Mouse (Mus musculus) forebrain, embryonic 16.5 days (tissue): ENCODE data around the gene 4930579F01Rik. TPM values are rescaled to one million over a fixed set of nuclear protein-coding genes. Genes with fewer than 3 reads are reported as not detected.

Experiments
- ATAC-seq: fragments of 200-750 bp; cut with Nextera tagmentation; 2 replicates; pipeline ENCODE4 v1.8.0; 2017; ENCODE audit warnings: mild to moderate bottlenecking, moderate library complexity
- H3K27ac ChIP-seq: fragments of 300-500 bp; sonication (generic); 2 replicates; pipeline ENCODE4 v1.5.1; 2014; ENCODE audit warnings: low read length, control low read depth
- H3K27me3 ChIP-seq: fragments of 300-500 bp; sonication (generic); replicated peaks from 2 replicates; pipeline ENCODE4 v1.6.1; 2014; ENCODE audit warnings: low read length; ENCODE audit not compliant: control insufficient read depth, insufficient read depth
- H3K36me3 ChIP-seq: fragments of 300-500 bp; sonication (generic); 2 replicates; pipeline ENCODE4 v1.6.1; 2014; ENCODE audit not compliant: control insufficient read depth, insufficient read depth
- H3K4me1 ChIP-seq: fragments of 300-500 bp; sonication (generic); replicated peaks from 2 replicates; pipeline ENCODE4 v1.6.1; 2014; ENCODE audit warnings: low read length; ENCODE audit not compliant: control insufficient read depth, insufficient read depth
- H3K4me2 ChIP-seq: fragments of 300-500 bp; sonication (generic); 2 replicates; pipeline ENCODE4 v1.6.1; 2014; ENCODE audit warnings: mild to moderate bottlenecking, low read length, control low read depth
- H3K4me3 ChIP-seq: fragments of 300-500 bp; sonication (generic); replicated peaks from 2 replicates; pipeline ENCODE4 v1.5.1; 2014; ENCODE audit warnings: mild to moderate bottlenecking, low read length, control low read depth
- H3K9ac ChIP-seq: fragments of 300-500 bp; sonication (generic); replicated peaks from 2 replicates; pipeline ENCODE4 v1.6.1; 2014; ENCODE audit warnings: low read depth, low read length, control low read depth
- H3K9me3 ChIP-seq: fragments of 300-500 bp; sonication (generic); 2 replicates; pipeline ENCODE4 v1.6.1; 2016; ENCODE audit warnings: low read length; ENCODE audit not compliant: control insufficient read depth
- WGBS: fragments of 180-500 bp; shearing (Covaris S2); extraction: QIAGEN DNeasy Blood & Tissue Kit; methylation state at CpG from one replicate; pipeline ENCODE4 v1.1.7; 2014; 5-methylcytosine and 5-hydroxymethylcytosine counted together
- polyA plus RNA-seq: library from polyadenylated mRNA; unstranded; fragments of >200 nt; fragmentation: Nextera tagmentation; extraction: Ambion mirVana; gene quantifications from 2 replicates; pipeline ENCODE4 v1.2.1, GENCODE M21; 2015

The 4930579F01Rik gene
- polyA plus RNA-seq, 1 experiment from 2014 or later: not detected

DNA sequence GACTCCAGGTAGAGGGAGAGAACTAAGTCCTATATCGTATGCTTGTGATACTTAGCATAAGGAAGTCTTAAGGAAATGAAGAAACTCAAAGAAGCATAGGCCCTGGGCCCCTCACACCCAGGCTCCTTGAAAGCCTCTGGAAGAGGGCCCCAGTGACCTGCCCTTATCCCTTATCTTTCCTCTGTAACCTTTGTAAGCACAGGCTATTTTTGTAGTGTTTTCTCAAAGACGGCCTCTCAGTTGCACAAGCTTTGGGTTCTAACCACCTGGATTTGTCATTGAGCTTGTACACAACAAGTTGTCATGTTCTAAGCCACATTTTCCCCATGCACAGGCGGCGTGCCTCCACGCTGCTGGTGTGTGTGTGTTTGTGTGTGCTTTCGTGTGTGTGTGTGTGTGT, 64.5 kb downstream of the 4930579F01Rik start:
- H3K27me3 ChIP-seq: no peaks in the 10 kb centered on the region
- no peaks in the 10 kb centered on the region for H3K36me3 ChIP-seq
- no peaks in the 10 kb centered on the region for H3K9me3 ChIP-seq
- H3K4me3 ChIP-seq: no peak overlapping the region
- no peak overlapping the region for H3K4me2 ChIP-seq
- no peak overlapping the region for H3K27ac ChIP-seq
- 97% methylated on average over 6 of the region's 6 CpGs for WGBS
- H3K9ac ChIP-seq: no peak overlapping the region
- ATAC-seq: no peak
- H3K4me1 ChIP-seq: peaks cover 3% of the 10 kb centered on the region

DNA sequence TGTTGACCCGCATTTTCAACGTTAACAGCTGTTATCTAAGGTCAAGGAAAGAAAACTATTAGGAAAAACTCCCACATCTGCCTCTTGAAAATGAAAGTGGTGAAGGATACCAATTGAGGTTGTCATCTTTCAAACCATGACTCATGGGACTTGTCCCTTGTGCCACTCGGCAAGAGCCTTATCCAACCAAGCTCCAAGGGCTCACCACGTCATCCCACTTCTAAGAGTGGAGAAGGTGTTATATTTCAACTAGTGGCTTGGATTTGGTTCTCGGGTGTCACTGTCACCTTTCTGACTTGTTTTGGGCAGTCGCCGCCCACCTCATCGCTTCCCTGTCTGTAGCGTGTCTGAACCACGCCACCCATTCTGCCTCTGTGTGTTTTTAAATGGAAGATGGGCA, 69.8 kb downstream of the 4930579F01Rik start:
- Histone ChIP-seq H3K36me3 (no peaks in the 10 kb centered on the region), H3K9me3 (no peaks in the 10 kb centered on the region), H3K27me3 (no peaks in the 10 kb centered on the region), H3K4me2 (no peak overlapping the region), H3K4me1 (no peaks in the 10 kb centered on the region), H3K9ac (no peak overlapping the region), H3K27ac (no peak overlapping the region), H3K4me3 (no peak overlapping the region)
- ATAC-seq: no peak
- 94% methylated on average over 10 of the region's 10 CpGs for WGBS

DNA sequence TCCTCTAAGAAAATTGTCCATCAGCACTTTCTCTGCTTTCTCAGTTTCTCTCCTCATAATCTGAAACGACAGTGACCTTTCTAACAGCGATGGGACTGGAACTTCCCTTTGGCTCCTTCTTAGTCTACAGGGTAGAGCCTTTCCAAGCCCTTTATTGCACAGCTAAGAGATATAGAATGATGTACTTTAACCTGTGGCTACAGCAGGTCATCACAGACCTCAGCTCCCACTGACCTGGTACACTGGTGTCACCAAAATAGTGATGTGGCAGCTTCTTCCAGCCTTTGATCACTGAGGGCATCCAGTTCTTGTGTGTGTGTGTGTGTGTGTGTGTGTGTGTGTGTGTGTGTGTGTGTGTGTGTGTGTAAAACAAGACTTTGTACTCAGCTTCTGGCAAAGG, 72.2 kb downstream of the 4930579F01Rik start:
- Histone ChIP-seq H3K9ac (no peak overlapping the region), H3K4me3 (no peak overlapping the region), H3K27me3 (no peaks in the 10 kb centered on the region), H3K27ac (no peak overlapping the region), H3K4me1 (no peaks in the 10 kb centered on the region), H3K4me2 (no peak overlapping the region), H3K36me3 (no peaks in the 10 kb centered on the region), H3K9me3 (no peaks in the 10 kb centered on the region)
- WGBS: 96% methylated on average over 2 of the region's 2 CpGs
- no peak for ATAC-seq

DNA sequence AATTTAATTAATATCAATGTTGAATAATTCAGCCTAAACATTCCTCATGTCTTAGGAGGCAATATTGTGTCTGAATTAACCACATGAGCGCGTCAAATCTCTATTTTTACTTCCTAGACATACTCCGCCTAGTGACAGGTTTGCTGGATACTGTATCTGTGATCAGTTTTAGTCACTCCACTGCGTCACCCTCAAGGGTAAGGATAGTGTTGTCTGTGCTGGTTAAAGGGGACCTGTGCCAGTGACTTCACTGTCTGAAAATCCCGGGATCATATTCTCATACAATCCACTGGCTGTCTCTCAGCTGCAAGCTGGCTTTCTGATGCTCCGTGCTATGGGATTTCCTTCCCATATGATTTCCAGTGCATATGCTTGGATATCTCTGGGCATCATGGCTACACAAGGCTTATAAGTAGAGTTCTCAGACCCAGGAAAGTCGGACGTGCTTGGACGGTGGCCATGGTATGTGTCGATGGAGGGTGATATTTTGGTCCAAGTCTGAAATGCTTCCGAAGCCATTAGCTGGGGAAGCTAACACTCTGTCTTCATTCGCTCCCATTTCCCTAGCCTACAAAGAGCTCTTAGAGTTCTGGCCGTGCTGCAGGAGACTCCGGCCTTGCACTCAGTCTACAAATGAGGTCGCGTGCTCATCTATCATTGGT, 74.0 kb downstream of the 4930579F01Rik start:
- Histone ChIP-seq H3K9ac (no peak overlapping the region), H3K27ac (no peak overlapping the region), H3K4me2 (no peak overlapping the region), H3K36me3 (no peaks in the 10 kb centered on the region), H3K27me3 (no peaks in the 10 kb centered on the region), H3K4me3 (no peak overlapping the region), H3K9me3 (no peaks in the 10 kb centered on the region), H3K4me1 (no peaks in the 10 kb centered on the region)
- ATAC-seq: no peak
- 95% methylated on average over 16 of the region's 16 CpGs for WGBS

DNA sequence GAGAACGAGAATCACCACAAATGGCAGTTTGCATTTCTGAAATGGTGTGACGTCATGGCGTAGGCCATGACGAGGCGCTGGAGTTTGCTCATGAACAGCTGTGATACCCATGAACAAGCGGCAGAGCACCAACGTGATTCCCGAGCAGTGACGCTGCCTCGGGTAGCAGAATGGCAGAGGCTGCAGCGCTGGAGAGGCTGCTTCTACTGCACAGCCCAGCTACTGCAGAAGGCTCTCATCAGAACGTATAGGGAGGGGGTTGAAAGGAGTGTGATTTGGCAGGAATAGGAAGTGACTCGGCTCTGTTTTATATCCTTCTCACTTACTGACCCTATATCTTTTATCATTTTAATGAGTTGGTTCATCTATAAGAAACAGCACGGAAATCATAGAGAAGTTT, 74.8 kb downstream of the 4930579F01Rik start:
- WGBS: 75% methylated on average over 14 of the region's 14 CpGs
- H3K4me1 ChIP-seq: no peaks in the 10 kb centered on the region
- no peak overlapping the region for H3K27ac ChIP-seq
- H3K9me3 ChIP-seq: no peaks in the 10 kb centered on the region
- no peak overlapping the region for H3K4me2 ChIP-seq
- H3K36me3 ChIP-seq: no peaks in the 10 kb centered on the region
- ATAC-seq: no peak
- H3K27me3 ChIP-seq: no peaks in the 10 kb centered on the region
- no peak overlapping the region for H3K9ac ChIP-seq
- H3K4me3 ChIP-seq: no peak overlapping the region

DNA sequence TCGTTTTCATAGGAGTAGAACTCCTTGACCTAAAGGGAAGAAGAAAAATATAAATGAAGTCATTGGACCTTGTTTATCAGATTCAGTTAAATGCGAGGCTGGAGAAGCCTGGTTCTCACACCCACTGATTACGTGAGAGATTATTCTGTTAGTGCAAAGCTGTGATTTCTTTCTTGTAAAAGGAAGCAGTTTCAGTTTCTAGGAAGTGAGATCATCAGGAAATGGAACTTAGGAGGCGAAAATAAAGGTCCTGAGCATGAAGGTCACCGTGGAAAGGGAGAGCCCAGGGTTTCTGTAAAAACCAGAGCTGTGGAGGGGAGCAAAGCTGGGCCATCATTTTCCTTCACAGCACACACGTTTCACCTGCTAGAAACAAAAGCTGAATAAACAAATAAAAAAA, 75.2 kb downstream of the 4930579F01Rik start:
- H3K4me3 ChIP-seq: no peak overlapping the region
- H3K9ac ChIP-seq: no peak overlapping the region
- WGBS: 76% methylated on average over 6 of the region's 6 CpGs
- no peaks in the 10 kb centered on the region for H3K27me3 ChIP-seq
- H3K27ac ChIP-seq: no peak overlapping the region
- H3K4me2 ChIP-seq: no peak overlapping the region
- H3K36me3 ChIP-seq: no peaks in the 10 kb centered on the region
- H3K9me3 ChIP-seq: no peaks in the 10 kb centered on the region
- ATAC-seq: no peak
- H3K4me1 ChIP-seq: no peaks in the 10 kb centered on the region

DNA sequence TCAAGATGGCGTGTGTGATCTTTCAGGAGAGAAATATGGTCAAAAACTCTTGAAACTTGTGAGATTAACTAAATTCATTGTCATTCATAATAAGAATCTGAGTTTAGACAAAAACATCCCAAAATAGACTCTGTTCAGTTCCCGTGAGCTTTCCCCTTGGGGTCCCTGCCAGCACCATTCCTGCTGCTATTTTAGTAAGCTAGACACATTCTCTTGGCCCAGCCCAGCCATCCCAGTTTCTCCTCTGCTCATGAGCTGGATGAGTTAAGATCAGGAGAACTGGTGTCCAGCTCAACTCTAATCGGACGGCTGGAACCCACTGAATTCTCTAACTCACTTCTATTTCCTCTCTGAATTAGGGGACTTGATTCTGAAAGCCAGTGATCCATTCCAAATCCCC, 76.8 kb downstream of the 4930579F01Rik start:
- no peak overlapping the region for H3K4me2 ChIP-seq
- H3K4me3 ChIP-seq: no peak overlapping the region
- H3K36me3 ChIP-seq: no peaks in the 10 kb centered on the region
- no peaks in the 10 kb centered on the region for H3K27me3 ChIP-seq
- WGBS: 91% methylated on average over 4 of the region's 4 CpGs
- no peaks in the 10 kb centered on the region for H3K9me3 ChIP-seq
- no peak overlapping the region for H3K27ac ChIP-seq
- no peaks in the 10 kb centered on the region for H3K4me1 ChIP-seq
- H3K9ac ChIP-seq: no peak overlapping the region
- no peak for ATAC-seq

DNA sequence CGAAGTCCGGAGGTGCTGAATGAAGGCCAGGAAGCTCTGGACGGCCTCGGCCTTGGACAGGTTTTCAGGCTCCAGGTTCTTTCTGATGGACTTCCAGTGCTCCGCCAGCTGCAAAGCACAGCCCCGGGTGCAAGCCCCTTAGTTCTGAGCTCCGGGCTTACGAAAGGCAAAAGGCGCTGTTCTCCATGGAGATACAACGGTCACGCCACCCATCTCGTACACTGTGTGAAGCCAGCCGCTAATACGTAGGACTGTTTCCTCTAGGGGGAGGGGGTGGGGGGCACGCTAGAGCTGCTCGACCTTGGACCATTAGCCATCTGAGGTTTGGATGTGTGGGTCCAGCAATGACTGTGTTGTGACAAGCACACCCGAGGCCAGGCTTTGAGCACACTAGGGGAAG, 79.5 kb downstream of the 4930579F01Rik start:
- Histone ChIP-seq H3K4me2 (no peak overlapping the region), H3K4me1 (no peaks in the 10 kb centered on the region), H3K27me3 (no peaks in the 10 kb centered on the region), H3K27ac (no peak overlapping the region), H3K4me3 (no peak overlapping the region), H3K36me3 (no peaks in the 10 kb centered on the region), H3K9me3 (no peaks in the 10 kb centered on the region), H3K9ac (no peak overlapping the region)
- no peak for ATAC-seq
- WGBS: 86% methylated on average over 17 of the region's 17 CpGs
